Mouse (Mus musculus) urinary bladder, postnatal 4 days (tissue): Measurements from ENCODE around the gene Slc25a44.

Source experiments
- DNase-seq, 2 experiments: peaks; one replicate each; pipeline ENCODE4 v3.0.0; 2021 to 2022; ENCODE audit warnings: low spot score in 2 of 2

Slc25a44 gene

DNA sequence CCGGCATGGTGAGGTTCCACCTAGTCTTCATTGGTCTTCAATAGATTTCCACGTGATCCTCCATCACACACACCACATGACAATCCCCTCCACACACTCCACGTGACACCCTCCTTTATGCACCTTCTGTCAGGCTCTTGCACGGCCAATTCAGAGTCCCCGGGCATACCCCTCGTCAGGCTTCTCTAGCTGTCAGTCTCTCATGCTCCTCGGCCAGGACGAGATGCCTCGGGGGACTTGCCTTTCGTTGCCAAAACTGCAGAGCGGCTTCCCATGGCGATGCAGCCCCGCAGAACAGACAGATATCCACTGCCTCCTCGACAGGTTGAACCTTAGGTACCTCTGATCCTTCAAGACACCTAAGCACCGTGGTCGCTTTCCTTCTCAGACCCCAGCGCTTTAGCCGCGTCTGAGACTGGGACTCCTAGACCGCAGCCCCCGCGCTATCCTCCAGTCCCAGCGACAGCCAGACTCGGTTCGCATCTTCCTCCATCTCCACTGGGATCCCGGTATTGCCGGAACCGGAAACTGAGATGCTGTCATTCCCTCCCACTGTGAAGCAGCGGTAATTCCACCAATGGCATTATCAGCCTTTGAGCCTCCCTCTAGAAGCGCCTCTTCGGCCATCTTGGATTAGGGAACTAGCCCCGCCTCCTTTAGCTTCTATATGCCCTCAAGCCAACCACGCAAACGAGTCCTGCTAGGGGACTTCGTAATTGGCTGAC lies at the start of gene Slc25a44:
TSS of gene Slc25a44 (minus strand) at position 535 of the 725 bp plus-strand sequence.
- DNase-seq = peak; percentile 89 to 93

DNA sequence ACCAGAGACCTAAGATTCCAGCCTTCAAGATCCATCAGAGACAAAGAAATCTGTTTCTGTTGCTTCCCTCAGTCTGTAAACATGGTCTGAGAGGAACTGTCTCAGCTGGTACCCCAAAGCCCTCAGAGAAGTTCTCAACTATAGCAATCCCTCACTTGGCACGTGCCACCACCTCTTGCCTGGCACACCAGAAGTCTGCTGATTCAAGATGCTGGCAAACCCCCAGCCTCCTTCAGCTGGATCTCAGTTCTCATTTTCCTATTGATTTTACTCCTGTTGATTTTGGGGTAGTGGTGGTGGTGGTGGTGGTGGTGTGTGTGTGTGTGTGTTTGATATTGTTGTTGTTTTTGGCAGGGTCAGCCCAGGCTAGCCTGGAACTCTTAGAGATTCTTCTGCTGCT lies 48.6 kb upstream of the Slc25a44 start:
- no peak for DNase-seq

DNA sequence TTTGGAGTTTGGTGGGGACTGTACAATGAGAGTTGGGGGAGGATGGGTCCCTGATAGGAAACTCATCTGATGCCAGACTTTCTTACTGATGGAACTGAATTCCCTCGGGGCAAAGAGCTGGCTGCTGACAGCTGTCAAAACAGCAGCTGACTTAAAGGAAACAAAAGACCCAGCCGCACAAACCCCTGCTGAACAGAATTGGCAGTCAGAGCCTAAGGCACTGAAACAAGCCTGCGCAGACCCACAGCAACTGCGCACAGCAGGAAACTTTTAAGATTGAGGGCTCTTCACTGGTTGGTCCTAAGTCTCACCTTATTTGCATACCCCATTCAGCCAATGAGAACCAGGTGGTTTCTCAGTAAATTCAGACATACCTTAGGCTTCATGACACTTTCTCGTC lies 48.1 kb upstream of the Slc25a44 start:
- no peak for DNase-seq

DNA sequence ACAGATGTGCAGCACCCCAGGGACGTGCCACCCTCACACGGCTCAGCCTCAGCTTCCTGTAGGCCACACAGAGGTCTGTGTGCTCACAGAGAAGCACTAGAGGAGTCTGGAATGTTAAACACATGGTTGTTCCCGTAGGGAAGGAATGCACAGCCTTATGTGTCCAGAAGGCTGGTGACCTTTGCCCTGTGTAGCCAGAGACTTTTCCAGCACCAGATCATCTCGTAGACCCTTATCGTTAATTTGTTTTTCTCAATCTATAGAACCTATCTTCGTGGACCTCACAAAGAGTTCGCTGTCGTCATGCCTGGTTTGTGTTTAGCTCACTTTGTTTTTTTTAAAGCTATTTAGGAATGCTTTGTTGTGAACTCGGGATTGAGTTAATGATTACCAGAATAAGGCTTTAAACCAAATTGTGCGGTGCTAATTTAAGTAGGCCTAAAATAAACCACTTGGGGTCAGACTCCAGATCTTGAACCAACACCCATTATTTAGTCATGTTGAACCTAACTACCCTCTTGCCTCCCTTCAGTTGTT lies 46.1 kb upstream of the Slc25a44 start:
- DNase-seq = no peak

DNA sequence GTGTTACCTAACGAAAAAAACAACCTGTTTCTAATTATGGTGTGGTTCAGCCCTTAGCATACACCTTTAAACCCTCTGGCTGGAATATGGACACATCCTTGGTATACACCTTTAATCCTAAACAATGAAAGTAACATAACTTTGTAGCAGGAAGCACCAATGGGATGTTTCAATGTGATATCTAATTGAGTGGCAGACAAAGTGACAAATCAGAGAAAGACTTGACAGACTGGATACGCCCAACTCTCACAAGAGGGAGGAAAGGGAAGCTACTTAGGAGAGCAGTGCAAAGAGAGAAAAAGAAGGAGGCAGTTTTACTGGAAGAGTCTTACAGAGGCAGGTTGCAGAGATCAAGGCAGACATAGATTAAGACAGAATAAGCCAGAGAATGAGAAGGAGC lies 44.5 kb upstream of the Slc25a44 start:
- DNase-seq = no peak

DNA sequence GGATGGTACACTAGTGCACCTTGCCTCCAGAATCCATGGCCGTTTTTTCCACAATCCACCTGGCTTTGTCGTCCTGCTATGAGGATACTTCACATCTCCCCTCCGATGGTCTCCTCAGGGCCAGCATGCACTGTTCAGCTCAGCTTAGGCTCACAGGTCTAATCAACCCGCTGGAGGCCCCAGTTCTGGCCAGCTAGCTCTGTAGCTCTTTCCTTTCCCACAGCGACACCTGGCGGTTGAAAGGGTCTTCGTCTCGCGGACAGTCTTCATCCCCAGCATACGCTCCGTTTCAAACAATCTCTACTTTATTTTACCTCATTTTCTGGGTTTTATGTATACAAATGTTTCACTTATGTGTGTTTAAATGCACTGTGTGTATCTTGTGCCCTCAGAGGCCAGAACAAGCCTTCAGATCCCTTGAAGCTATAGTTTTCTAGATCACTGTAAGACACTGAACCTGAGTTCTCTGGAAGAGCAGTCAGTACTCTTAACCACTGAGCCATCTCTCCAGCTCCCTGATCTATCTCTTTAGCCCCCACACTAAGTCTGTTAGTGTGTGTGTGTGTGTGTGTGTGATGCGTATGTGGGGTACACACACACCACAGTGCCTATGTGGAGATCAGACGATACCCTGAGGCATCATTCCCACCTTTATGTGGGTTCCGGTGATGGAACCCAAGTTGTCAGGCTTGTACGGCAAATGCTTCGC lies 42.3 kb upstream of the Slc25a44 start:
- DNase-seq = peak; percentile 80 to 94

DNA sequence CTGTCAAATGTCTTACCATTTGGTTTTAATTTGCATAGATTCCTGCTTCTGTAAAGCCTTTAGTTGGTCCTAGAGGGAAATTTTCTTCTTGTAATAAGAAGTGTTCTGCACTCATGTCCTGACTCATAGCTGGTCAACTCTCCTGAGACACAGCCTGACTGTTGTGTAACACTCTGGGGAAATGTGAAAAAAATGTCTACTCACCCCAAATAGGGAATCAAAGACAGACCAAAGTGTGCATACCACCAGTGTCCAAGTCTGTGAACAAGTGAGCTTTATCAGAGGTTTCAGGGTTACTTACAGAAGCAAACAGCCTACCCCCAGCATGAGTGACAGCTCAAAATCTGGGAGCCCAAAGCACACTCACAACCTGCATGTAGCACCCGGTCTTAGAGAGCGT lies 40.2 kb upstream of the Slc25a44 start:
- DNase-seq = no peak

DNA sequence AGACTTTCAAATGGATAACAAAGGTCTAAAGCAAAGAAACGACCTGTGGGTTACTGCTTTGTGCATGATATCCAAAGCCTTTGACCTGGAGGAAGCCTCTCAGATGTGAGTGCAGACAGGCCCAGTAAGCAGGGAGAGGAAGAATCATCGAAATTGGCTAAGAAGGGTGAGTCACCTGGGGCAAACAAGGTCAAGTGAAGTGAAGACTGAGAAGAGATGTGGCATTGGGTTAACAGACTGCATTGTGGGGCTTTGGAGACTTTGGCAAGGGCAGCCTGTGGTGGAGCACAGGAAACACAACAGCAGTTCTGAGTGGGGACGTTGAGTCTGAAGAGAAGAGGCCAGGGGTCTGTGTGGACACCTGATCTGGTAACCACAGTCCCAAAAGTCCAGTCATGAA lies 39.5 kb upstream of the Slc25a44 start:
- no peak for DNase-seq

DNA sequence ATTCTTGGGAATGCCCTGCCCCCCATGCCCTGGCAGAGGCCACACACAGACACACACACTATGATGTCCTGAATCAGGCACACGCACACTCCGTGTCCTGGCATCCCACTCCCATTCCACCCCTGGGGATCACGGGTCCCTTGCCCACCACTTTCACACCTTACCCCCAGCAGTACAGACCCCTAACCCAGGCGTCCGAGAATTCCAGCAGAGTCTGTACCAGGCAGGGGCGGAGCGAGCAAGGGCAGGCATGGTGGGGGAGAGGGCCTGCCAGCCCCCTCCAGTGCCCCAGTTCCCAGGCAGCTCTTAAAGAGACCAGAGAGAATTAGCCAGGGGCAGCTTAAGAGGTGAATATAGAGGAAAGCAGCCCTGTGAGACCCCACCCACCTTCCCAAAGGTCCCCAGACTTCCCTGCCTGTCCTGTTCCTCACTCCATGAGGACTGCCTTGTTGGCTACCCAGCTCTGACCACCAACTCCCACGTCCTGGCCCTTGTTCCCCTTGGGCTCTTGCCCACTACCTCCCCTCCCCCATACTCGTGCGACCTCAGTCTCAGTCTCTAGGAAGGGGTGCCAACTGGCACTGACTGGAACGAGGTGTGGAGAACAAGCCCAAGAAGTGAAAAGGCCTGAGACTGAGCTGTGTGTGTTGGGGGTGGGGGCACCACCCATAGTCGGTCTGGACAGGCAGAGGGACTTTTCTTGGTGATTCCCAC lies 36.2 kb upstream of the Slc25a44 start, which contains the start of gene Sema4a:
TSS of gene Sema4a (minus strand) at position 200 of the 714 bp plus-strand sequence.
- no peak for DNase-seq

DNA sequence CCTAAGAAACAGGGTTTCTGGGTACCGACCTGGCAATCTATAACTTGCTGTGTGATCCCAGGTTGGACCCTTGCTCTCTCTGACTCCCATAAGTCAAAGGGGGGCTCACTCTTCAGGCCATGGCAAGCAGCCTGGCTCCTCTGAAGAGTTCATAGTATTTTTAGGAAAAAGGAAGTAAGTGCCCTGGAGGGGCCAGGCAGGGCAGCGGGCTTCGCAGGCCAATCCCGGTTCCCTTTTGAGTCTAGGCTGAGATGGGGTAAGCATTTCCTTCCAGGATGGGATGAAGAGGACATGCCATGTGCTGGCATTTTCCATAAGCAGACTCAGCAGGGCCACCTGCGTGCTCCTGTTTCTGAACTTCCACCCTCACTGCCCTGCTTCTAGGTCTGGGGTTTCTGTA lies 35.1 kb upstream of the Slc25a44 start:
- no peak for DNase-seq

DNA sequence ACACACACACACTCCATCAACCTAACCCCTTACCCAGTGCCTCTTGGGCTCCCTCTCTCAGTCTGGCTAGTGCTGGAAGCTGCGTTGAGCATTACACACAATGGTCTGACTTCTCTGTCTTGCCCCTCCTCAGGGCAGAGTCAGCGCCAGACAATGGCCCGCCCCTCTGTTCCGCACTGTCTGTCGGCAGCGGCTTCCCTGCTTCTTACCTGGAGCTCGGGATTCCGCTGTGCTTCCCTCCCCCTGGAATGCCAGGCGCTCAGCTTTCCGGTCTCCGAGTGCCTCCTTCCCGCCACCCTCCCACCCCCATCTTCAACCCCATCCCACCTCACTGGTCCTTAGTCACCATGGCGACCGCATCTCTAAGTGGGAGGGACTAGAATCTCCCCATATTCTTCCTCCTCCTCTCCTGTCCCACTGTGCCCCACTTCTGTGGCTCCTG lies 33.9 kb upstream of the Slc25a44 start:
- no peak for DNase-seq

DNA sequence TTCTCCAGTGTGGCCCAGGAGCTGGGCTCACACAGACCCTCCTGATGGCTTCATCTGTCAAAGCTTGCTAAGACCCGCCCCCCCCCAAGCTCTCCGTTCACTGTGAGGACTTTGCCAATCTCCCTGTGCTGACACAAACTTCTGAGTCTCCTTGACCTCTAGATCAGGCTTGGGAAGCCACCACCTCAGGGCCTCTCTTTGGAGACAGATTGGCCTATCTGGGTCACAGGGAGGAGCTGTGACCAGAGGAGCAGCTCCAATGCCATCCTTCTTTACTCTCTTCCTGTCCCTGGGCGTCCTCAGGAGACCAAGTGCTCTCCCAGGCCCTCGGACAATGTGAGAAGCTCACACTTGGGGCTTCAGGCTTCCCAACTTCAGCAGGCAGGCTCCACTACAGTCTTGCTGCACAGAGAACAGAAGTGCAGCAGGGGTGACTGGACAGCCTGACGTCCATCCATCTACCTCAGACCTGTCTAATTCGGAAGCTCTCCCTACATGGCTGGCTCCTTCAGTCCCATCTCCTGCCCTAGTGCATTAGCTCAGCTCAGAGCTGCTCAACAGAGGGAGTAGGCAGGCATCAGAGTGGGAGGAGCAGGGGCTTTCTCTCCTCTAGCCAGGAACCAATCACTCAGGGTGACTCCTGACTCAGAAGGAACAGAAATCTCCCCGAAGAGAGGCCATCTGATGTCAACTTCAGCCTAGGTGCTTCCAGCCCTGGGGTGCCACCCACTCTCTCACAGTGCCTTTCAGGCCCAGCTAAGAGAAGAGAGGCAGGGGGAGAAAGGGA lies 32.0 kb upstream of the Slc25a44 start:
- DNase-seq = no peak

DNA sequence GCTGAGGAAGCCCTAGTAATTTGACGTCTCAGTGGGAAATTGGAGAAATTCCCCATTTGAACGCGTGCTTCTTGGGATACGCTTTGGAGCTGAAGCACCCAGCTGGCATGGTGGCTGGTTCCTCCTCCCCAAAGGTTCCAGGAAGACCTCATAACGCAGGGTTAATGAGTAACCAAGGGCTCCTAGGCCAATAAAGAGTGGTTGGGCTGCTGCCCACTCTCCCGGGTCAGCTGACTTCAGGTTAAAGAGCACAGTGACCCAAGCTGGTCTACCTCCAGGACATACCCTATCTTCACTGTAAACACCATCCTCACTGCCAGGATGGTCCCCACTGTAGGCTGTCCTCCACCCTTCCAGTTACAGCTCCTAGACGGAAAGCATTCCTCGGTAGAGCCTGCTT lies 31.4 kb upstream of the Slc25a44 start:
- no peak for DNase-seq

DNA sequence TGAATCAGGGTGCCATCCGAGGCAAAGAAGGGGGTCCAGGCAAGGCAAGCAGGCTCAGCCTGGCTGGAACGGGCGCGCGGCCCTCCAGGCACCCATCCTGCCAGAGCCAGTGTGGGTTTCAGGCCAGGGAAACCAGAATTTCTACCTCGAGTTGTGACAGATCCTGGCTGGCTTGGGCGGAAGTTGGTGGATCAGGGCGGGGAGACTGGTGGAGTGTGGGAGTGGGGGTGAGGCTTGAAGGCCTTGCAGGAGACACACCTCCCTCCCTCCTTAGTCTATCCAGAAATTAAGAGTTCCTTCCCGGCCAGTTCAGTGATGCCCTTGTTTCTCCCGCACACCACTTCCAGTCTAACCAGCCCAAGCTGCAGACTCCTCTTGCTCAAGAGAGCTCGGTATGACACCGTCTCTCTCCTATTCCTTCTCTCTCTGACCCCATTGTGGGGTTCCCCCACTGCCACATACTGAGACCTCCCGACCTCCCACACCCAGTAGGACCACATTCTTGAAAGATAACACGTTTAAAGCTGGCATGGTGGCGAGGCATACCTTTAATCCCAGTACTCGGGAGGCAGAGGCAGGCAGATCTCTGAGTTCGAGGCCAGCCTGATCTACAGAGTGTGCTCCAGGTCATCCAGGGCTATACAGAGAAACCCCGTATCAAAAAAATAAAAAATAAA lies 30.8 kb upstream of the Slc25a44 start:
- DNase-seq = peak; percentile 61 to 70

DNA sequence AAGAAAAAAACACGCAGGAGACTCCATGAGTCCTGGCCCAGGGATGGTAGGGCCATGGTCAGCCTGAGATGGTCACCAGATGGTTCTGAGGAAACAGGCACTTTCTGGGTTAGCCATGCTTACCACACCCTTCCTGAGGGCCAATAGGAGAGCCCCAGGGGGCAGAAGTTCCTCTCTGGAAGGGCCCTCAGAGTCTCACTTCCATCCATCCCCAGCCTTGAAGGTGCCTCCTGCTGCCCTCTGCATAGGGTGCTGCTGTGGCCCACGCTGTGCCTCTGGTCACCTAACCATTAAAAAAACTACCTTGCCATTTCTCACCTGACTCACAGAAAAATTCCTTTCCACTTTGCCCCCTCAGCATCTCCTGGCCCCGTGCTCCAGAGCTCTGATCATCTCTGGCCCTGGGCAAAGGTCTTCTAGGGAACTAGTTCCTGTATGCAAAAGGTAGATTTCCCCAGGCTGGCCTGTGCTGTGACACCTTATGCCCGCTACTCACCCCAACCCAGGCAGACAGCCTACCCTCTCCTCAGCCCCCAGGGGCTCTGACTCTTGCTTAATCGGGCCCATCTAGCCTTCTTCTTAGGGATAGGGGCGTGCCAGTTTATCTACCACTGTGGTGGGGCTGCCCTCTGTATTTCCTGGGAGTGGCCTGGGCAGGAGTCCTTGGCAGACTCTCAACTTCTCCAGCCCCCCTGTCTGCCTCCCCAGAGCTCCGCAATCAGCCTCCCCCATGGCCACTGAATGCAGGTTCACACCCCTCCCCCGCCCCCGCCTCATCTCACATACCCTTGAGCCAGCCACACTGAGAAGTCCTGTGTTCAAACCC lies 30.0 kb upstream of the Slc25a44 start:
- no peak for DNase-seq

DNA sequence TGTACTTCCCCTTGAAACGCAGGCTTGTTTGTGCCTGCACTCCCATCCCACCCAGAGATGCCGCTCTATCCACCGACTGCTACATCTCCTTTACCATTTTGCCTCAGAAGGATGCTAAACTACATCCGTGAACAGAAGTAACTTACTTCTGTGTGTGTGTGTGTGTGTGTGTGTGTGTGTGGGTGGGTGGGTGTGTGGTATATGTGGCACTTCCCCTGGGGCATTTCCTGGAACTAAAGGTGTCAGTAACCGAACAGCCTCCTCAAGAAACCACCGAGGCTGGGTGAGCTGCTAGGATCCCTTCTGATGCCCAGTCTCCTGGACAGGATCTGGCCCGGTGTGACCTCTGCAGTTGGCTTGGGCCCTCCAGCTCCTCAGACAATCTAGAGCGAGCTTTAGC lies 29.0 kb upstream of the Slc25a44 start:
- no peak for DNase-seq

DNA sequence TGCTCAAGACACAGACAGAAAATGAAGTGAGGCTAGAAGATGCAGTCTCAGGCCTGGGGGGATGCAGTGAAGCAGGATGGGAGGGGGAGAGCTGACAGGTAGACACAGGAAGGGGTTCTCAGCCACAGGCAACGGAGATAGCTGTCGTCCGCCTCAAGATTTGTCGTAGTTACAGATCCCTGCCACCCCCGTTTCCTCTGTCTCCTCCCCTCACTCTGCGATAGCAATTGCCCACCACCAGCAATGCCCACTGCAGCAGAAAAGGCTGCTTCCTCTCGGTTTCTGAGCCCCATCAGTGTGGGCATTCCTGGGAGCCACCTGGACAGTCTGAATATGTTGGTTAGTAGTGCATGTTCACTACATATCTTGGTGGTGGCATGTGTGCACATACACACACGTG lies 28.4 kb upstream of the Slc25a44 start:
- no peak for DNase-seq

DNA sequence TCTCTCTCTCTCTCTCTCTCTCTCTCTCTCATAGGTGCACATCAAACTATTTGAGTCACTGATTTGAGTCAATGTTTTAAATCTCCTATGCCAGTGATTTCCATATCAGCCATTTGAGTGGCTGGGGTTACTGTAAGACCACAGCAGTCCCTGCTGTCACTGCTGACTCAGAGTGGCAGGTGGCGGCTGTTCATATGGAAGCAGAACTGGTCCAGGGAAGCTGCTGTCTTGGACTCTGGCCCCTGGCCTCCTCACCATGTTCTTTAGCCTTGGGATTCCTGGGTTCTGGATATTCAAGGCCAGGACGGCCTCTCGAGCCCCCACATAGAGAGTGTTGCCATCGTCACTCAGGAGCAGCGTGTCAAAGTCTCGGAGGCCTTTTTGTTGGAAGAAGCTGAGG lies 27.8 kb upstream of the Slc25a44 start:
- no peak for DNase-seq

DNA sequence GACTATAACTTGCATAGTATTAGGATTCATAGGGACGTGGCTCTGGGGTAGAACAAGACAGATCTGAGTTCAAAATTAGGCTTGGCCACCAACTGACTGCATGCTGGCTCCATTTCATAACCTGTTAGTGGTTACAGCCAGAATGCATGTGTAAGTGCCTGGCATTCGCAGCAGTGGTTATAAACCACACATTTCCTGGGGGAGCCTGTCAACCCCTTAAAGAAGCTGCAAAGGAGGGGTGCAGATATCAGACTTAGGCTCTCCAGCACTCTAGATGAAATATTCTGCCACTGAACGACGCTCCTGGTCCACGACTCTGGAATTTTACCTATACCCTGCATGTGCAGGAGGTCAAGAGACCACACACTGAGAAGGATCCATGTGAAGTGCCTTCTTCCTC lies 27.3 kb upstream of the Slc25a44 start:
- no peak for DNase-seq
